Comparison of ENCODE assay signal across 25 mouse cellular contexts in the genomic region with DNA sequence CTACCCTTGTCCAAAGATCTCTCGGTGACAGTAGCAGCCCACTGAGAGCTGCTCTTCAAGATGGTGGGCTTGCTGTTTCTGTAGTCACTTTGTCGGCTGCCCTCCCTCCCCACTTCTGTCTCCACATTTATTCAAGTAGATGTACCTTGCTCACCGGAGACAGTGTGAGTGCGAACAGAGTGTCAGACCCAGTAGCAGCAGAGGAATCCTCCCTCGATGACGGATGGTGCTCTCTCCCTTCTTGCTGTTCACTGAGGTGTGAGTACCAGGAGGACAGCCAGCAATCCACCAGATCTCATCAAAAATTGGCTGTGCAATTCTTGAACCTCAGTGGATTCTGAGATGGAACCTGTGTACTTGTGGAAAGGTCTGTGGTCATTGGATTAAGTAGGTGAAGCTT. TPM values are rescaled to one million over a fixed set of nuclear protein-coding genes. Genes with fewer than 3 reads are reported as not detected.
A peak's percentile ranks its signal among the peaks of the same experiment; 100 is the strongest.
DNase-seq lines count a peak whose midpoint lies in the region; ATAC-seq and TF ChIP-seq lines count a peak whose summit lies in the region.
"Had no signal": no experiment of that assay in that cellular context is flagged by ENCODE, and none has a peak within 500 bp of the region (broad histone marks: within the 10 kb centered on the region; RNA-seq: fewer than 3 reads in every experiment).

No protein-coding gene starts in this region.

- TF ChIP-seq CTCF in hindbrain, postnatal 0 days (IDR thresholded peaks at IDR 0.05; ENCODE audit: low read depth) = no peak

- no peak overlapping the region for H3K9ac ChIP-seq in forebrain, embryonic 16.5 days (replicated peaks; ENCODE audit: low read depth, low read length)
- H3K9ac ChIP-seq in forebrain, embryonic 12.5 days = no peak overlapping the region
- no peak overlapping the region for H3K9ac ChIP-seq in hindbrain, postnatal 0 days (replicated peaks; ENCODE audit: low read length)
- H3K9ac ChIP-seq in hindbrain, embryonic 12.5 days = no peak overlapping the region
- H3K9ac ChIP-seq: limb, embryonic 12.5 days; liver, postnatal 0 days; neural tube, embryonic 13.5 days; stomach, embryonic 15.5 days had no signal

- no peak overlapping the region for H3K27ac ChIP-seq in forebrain, embryonic 16.5 days (ENCODE audit: low read length)
- H3K27ac ChIP-seq in forebrain, embryonic 12.5 days = no peak overlapping the region
- H3K27ac ChIP-seq in hindbrain, postnatal 0 days = no peak overlapping the region
- no peak overlapping the region for H3K27ac ChIP-seq in hindbrain, embryonic 12.5 days
- H3K27ac ChIP-seq: limb, embryonic 12.5 days; macrophage; neural tube, embryonic 13.5 days; stomach, embryonic 15.5 days had no signal

- H3K27me3 ChIP-seq in forebrain, embryonic 16.5 days (replicated peaks; ENCODE audit: control insufficient read depth, insufficient read depth, low read length) = no peaks in the 10 kb centered on the region
- no peaks in the 10 kb centered on the region for H3K27me3 ChIP-seq in forebrain, embryonic 12.5 days
- no peaks in the 10 kb centered on the region for H3K27me3 ChIP-seq in hindbrain, postnatal 0 days (ENCODE audit: insufficient read depth, low read length)
- peaks cover 7% of the 10 kb centered on the region; the same call in 1 of the 2 replicates for H3K27me3 ChIP-seq in hindbrain, embryonic 12.5 days
- H3K27me3 ChIP-seq: neural tube, embryonic 13.5 days had no signal

- peak; percentile 36 for DNase-seq in cerebellum, adult 8-10 months
- DNase-seq in cerebellum, adult 11 months = no peak
- no peak for DNase-seq in hindbrain, postnatal 0 days (ENCODE audit: low spot score)
- peak; percentile 73 for DNase-seq in brain, adult 2 months (ENCODE audit: low read depth, low spot score)
- no peak for DNase-seq in urinary bladder, adult 2 months (ENCODE audit: low spot score)
- DNase-seq: adrenal gland, postnatal 14 days; kidney, adult 9 months; kidney, postnatal 25 days; liver, postnatal 0 days; right cerebral cortex, adult 18-20 months; thymus, postnatal 25 days had no signal

- peaks cover 2% of the 10 kb centered on the region; the same call in 1 of the 2 replicates for H3K36me3 ChIP-seq in forebrain, embryonic 16.5 days (ENCODE audit: control insufficient read depth, insufficient read depth)
- H3K36me3 ChIP-seq in forebrain, embryonic 12.5 days (replicated peaks) = peaks cover 30% of the 10 kb centered on the region; the same call in 1 of the 2 replicates
- peaks cover 10% of the 10 kb centered on the region; the same call in 1 of the 2 replicates for H3K36me3 ChIP-seq in hindbrain, postnatal 0 days (ENCODE audit: insufficient read depth, low read length)
- 0 out of 2 replicates have a peak, but pooled peaks cover 14% of the 10 kb centered on the region for H3K36me3 ChIP-seq in hindbrain, embryonic 12.5 days
- H3K36me3 ChIP-seq: limb, embryonic 12.5 days; stomach, embryonic 15.5 days had no signal

- WGBS in forebrain, embryonic 16.5 days = 64% methylated on average over 6 of the region's 6 CpGs
- whole genome bisulfite sequencing in forebrain, embryonic 12.5 days = 81% methylated on average over 6 of the region's 6 CpGs
- WGBS in hindbrain, postnatal 0 days = 49% methylated on average over 6 of the region's 6 CpGs
- whole genome bisulfite sequencing in hindbrain, embryonic 12.5 days = 63% methylated on average over 6 of the region's 6 CpGs

- no peak for ATAC-seq in forebrain, embryonic 16.5 days
- ATAC-seq in forebrain, embryonic 12.5 days (ENCODE audit: low FRiP score) = no peak
- no peak for ATAC-seq in hindbrain, postnatal 0 days
- ATAC-seq in hindbrain, embryonic 12.5 days (ENCODE audit: low FRiP score) = no peak
- ATAC-seq: CD4-positive, CD25-positive, alpha-beta regulatory T cell, adult 4 months; intestine, embryonic 16.5 days; liver, postnatal 0 days; lung, postnatal 0 days had no signal

- no peak overlapping the region for H3K4me3 ChIP-seq in forebrain, embryonic 16.5 days (replicated peaks; ENCODE audit: low read length)
- no peak overlapping the region for H3K4me3 ChIP-seq in forebrain, embryonic 12.5 days (replicated peaks)
- H3K4me3 ChIP-seq in hindbrain, postnatal 0 days (ENCODE audit: low read length) = no peak overlapping the region
- H3K4me3 ChIP-seq in hindbrain, embryonic 12.5 days = no peak overlapping the region
- H3K4me3 ChIP-seq: limb, embryonic 12.5 days; myocyte; neural tube, embryonic 13.5 days; stomach, embryonic 15.5 days had no signal

- H3K4me2 ChIP-seq in forebrain, embryonic 16.5 days (ENCODE audit: low read length) = peak overlapping the region; percentile 8; the same call in 1 of the 2 replicates
- no peak overlapping the region; the same call in 1 of the 2 replicates for H3K4me2 ChIP-seq in forebrain, embryonic 12.5 days
- H3K4me2 ChIP-seq in hindbrain, postnatal 0 days (ENCODE audit: low read depth, low read length) = peak overlapping the region; percentile 92; the same call in 1 of the 2 replicates
- no peak overlapping the region for H3K4me2 ChIP-seq in hindbrain, embryonic 12.5 days (replicated peaks)
- H3K4me2 ChIP-seq: heart, embryonic 11.5 days; limb, embryonic 12.5 days; liver, embryonic 11.5 days; stomach, embryonic 15.5 days had no signal

- H3K4me1 ChIP-seq in forebrain, embryonic 16.5 days (replicated peaks; ENCODE audit: control insufficient read depth, insufficient read depth, low read length) = peaks cover 34% of the 10 kb centered on the region
- peaks cover 40% of the 10 kb centered on the region for H3K4me1 ChIP-seq in forebrain, embryonic 12.5 days
- H3K4me1 ChIP-seq in hindbrain, postnatal 0 days (ENCODE audit: insufficient read depth, low read length) = peaks cover 8% of the 10 kb centered on the region; the same call in 1 of the 2 replicates
- H3K4me1 ChIP-seq in hindbrain, embryonic 12.5 days = peaks cover 36% of the 10 kb centered on the region

- H3K9me3 ChIP-seq in forebrain, embryonic 16.5 days (ENCODE audit: control insufficient read depth, low read length) = no peaks in the 10 kb centered on the region
- no peaks in the 10 kb centered on the region for H3K9me3 ChIP-seq in forebrain, embryonic 12.5 days
- no peaks in the 10 kb centered on the region for H3K9me3 ChIP-seq in hindbrain, postnatal 0 days (ENCODE audit: low read length)
- H3K9me3 ChIP-seq in hindbrain, embryonic 12.5 days (replicated peaks) = no peaks in the 10 kb centered on the region
- H3K9me3 ChIP-seq: limb, embryonic 12.5 days; neural tube, embryonic 13.5 days; stomach, embryonic 15.5 days had no signal

RNA-seq across cellular contexts. Expression of a gene that starts 6.5 kb away (rescaled TPM):
- 174 and 187 TPM in 2 replicates for polyA plus RNA-seq in forebrain, embryonic 16.5 days (2015; fragmentation: Nextera tagmentation; extraction: Ambion mirVana)
- polyA plus RNA-seq in forebrain, embryonic 12.5 days (2016; fragmentation: Nextera tagmentation; extraction: Ambion mirVana) = 84.5 and 89.7 TPM in 2 replicates
- 291 and 301 TPM in 2 replicates for total RNA-seq in hindbrain, postnatal 0 days (2014; rRNA removed)
- polyA plus RNA-seq in hindbrain, postnatal 0 days (2015; fragmentation: Nextera tagmentation; extraction: Ambion mirVana) = 230 and 244 TPM in 2 replicates
- 91.6 and 101 TPM in 2 replicates for polyA plus RNA-seq in hindbrain, embryonic 12.5 days (2016; fragmentation: Nextera tagmentation; extraction: Ambion mirVana)
- 45.3 and 80.5 TPM in 2 replicates for polyA plus RNA-seq in urinary bladder, adult 2 months (2012; rRNA removed)
- total RNA-seq: hematopoietic stem cell, adult 5-6 weeks had no signal
- polyA plus RNA-seq: macrophage had no signal

Comparison
In these comparisons a context has a peak if more than half of its experiments do, and no peak if none do; other contexts are left out.
1. DNase-seq: peak in cerebellum, adult 8-10 months (single experiment) and brain, adult 2 months (single experiment); none in cerebellum, adult 11 months (single experiment), hindbrain, postnatal 0 days (single experiment) and urinary bladder, adult 2 months (single experiment).
2. H3K4me2 ChIP-seq: peak in forebrain, embryonic 16.5 days (single experiment) and hindbrain, postnatal 0 days (single experiment); none in forebrain, embryonic 12.5 days (single experiment) and hindbrain, embryonic 12.5 days (single experiment).